Mouse (Mus musculus) MEL (cell line): ENCODE measurements around the gene Bst2. TPM values are rescaled to one million over a fixed set of nuclear protein-coding genes. Genes with fewer than 3 reads are reported as not detected.

ENCODE experiments used
- DNase-seq: peaks from one replicate; pipeline ENCODE4 v3.0.0; 2011; ENCODE audit warnings: low read depth, low spot score
- H3K27ac ChIP-seq: 2 replicates; pipeline ENCODE4 v1.5.1; 2012; ENCODE audit warnings: low read depth, mild to moderate bottlenecking, control low read depth, low read length, moderate library complexity; ENCODE audit not compliant: control insufficient read depth
- H3K27me3 ChIP-seq, 2 experiments: fragments of 150-350 bp in 1 of 2; sonication (generic) in 1 of 2; 2 replicates each; pipeline ENCODE4 v1.6.1; 2012; ENCODE audit warnings: low read length in 2 of 2, mild to moderate bottlenecking in 2 of 2, improper control_type of control experiment in 1 of 2, moderate library complexity in 1 of 2; ENCODE audit not compliant: insufficient read depth in 2 of 2, control insufficient read depth in 1 of 2
- H3K36me3 ChIP-seq, 2 experiments: 2 replicates each; pipeline ENCODE4 v1.6.1; 2012 to 2014; ENCODE audit warnings: low read length in 2 of 2, improper control_type of control experiment in 1 of 2, inconsistent platforms in 1 of 2, mild to moderate bottlenecking in 1 of 2; ENCODE audit not compliant: insufficient read depth in 2 of 2, control insufficient read depth in 1 of 2
- H3K4me1 ChIP-seq, 2 experiments: fragments of 150-350 bp in 1 of 2; sonication (generic) in 1 of 2; 2 replicates each; pipeline ENCODE4 v1.6.1; 2012; ENCODE audit warnings: low read length in 2 of 2, improper control_type of control experiment in 1 of 2, mild to moderate bottlenecking in 1 of 2; ENCODE audit not compliant: insufficient read depth in 2 of 2, control insufficient read depth in 1 of 2
- H3K4me3 ChIP-seq, 2 experiments: fragments of 150-350 bp in 1 of 2; sonication (generic) in 1 of 2; 2 replicates each; pipeline ENCODE4 v1.5.1; 2012; ENCODE audit warnings: low read depth in 2 of 2, low read length in 2 of 2, mild to moderate bottlenecking in 2 of 2, moderate library complexity in 2 of 2, control low read depth in 1 of 2, improper control_type of control experiment in 1 of 2; ENCODE audit not compliant: control insufficient read depth in 1 of 2, insufficient read depth in 1 of 2
- H3K79me2 ChIP-seq: 2 replicates; pipeline ENCODE4 v1.6.1; 2012; ENCODE audit warnings: mild to moderate bottlenecking, low read length, moderate library complexity; ENCODE audit not compliant: control insufficient read depth, poor library complexity, insufficient read depth
- H3K9ac ChIP-seq: 2 replicates; pipeline ENCODE4 v1.6.1; 2012; ENCODE audit warnings: low read depth, mild to moderate bottlenecking, control low read depth, low read length, moderate library complexity; ENCODE audit not compliant: control insufficient read depth, poor library complexity, severe bottlenecking
- H3K9me3 ChIP-seq: fragments of 150-350 bp; sonication (generic); replicated peaks from 2 replicates; pipeline ENCODE4 v1.6.1; 2012; ENCODE audit warnings: mild to moderate bottlenecking, low read length, improper control_type of control experiment, moderate library complexity; ENCODE audit not compliant: insufficient read depth
- CHD1 ChIP-seq: IDR thresholded peaks from 2 replicates; pipeline ENCODE4 v1.6.1; 2012; ENCODE audit warnings: low read depth, mild to moderate bottlenecking, inconsistent platforms, low read length, improper control_type of control experiment
- CTCF ChIP-seq, 3 experiments: IDR thresholded peaks in 2 of 3; conservative IDR thresholded peaks in 1 of 3; 2 replicates each; pipeline ENCODE4 v1.5.1; 2011 to 2012; ENCODE audit warnings: low read length in 3 of 3, low read depth in 2 of 3, mild to moderate bottlenecking in 2 of 3, improper control_type of control experiment in 1 of 3, inconsistent platforms in 1 of 3, mixed read lengths in 1 of 3, moderate library complexity in 1 of 3; ENCODE audit not compliant: control insufficient read depth in 1 of 3, insufficient read depth in 1 of 3, poor library complexity in 1 of 3, severe bottlenecking in 1 of 3
- ELF1 ChIP-seq: IDR thresholded peaks from 2 replicates; pipeline ENCODE4 v1.6.1; 2014; ENCODE audit warnings: low read depth, mild to moderate bottlenecking, inconsistent platforms, low read length, improper control_type of control experiment, moderate library complexity
- EP300 ChIP-seq, 2 experiments: IDR thresholded peaks; 2 replicates each; pipeline ENCODE4 v1.6.1; 2011; ENCODE audit warnings: improper control_type of control experiment in 2 of 2, low read length in 2 of 2, low read depth in 1 of 2, mild to moderate bottlenecking in 1 of 2
- ETS1 ChIP-seq: IDR thresholded peaks from 2 replicates; pipeline ENCODE4 v1.6.1; 2012; ENCODE audit warnings: low read depth, mild to moderate bottlenecking, inconsistent platforms, low read length, improper control_type of control experiment, moderate library complexity
- GABPA ChIP-seq: IDR thresholded peaks from 2 replicates; pipeline ENCODE4 v1.6.1; 2012; ENCODE audit warnings: low read depth, mild to moderate bottlenecking, inconsistent platforms, low read length, improper control_type of control experiment, moderate library complexity
- GATA1 ChIP-seq: IDR thresholded peaks from 2 replicates; pipeline ENCODE4 v1.6.1; 2011; ENCODE audit warnings: low read depth, low read length, improper control_type of control experiment
- HCFC1 ChIP-seq: IDR thresholded peaks from 2 replicates; pipeline ENCODE4 v1.6.1; 2012; ENCODE audit warnings: low read depth, mild to moderate bottlenecking, inconsistent platforms, low read length, improper control_type of control experiment, moderate library complexity
- JUND ChIP-seq: IDR thresholded peaks from 2 replicates; pipeline ENCODE4 v1.6.1; 2011; ENCODE audit warnings: low read depth, mild to moderate bottlenecking, improper control_type of control experiment, low read length
- KAT2A ChIP-seq: conservative IDR thresholded peaks from 2 replicates; pipeline ENCODE4 v1.6.1; 2012; ENCODE audit warnings: low read depth, low read length, improper control_type of control experiment, inconsistent platforms
- MAZ ChIP-seq: IDR thresholded peaks from 2 replicates; pipeline ENCODE4 v1.6.1; 2012; ENCODE audit warnings: low read depth, mild to moderate bottlenecking, inconsistent platforms, low read length, improper control_type of control experiment
- MEF2A ChIP-seq: IDR thresholded peaks from 2 replicates; pipeline ENCODE4 v1.6.1; 2014; ENCODE audit warnings: low read depth, mild to moderate bottlenecking, inconsistent platforms, low read length, improper control_type of control experiment; ENCODE audit not compliant: poor library complexity, insufficient replicate concordance, severe bottlenecking; ENCODE audit errors: extremely low read depth
- MYC ChIP-seq: IDR thresholded peaks from 2 replicates; pipeline ENCODE4 v1.6.1; 2011; ENCODE audit warnings: low read depth, mild to moderate bottlenecking, low read length, improper control_type of control experiment, moderate library complexity
- NELFE ChIP-seq: IDR thresholded peaks from 2 replicates; pipeline ENCODE4 v1.6.1; 2011; ENCODE audit warnings: low read depth, low read length, improper control_type of control experiment
- RAD21 ChIP-seq: IDR thresholded peaks from 2 replicates; pipeline ENCODE4 v1.6.1; 2011; ENCODE audit warnings: mild to moderate bottlenecking, low read depth, low read length, improper control_type of control experiment
- SIN3A ChIP-seq: IDR thresholded peaks from 2 replicates; pipeline ENCODE4 v1.6.1; 2012; ENCODE audit warnings: low read length, improper control_type of control experiment, inconsistent platforms
- SMC3 ChIP-seq: IDR thresholded peaks from 2 replicates; pipeline ENCODE4 v1.6.1; 2011; ENCODE audit warnings: low read depth, low read length, improper control_type of control experiment
- TAL1 ChIP-seq: IDR thresholded peaks from 2 replicates; pipeline ENCODE4 v1.6.1; 2012; ENCODE audit warnings: mild to moderate bottlenecking, inconsistent platforms, low read length, moderate library complexity, mixed read lengths
- TCF12 ChIP-seq: IDR thresholded peaks from 2 replicates; pipeline ENCODE4 v1.6.1; 2014; ENCODE audit warnings: low read depth, mild to moderate bottlenecking, inconsistent platforms, low read length, improper control_type of control experiment, moderate library complexity
- UBTF ChIP-seq: IDR thresholded peaks from 2 replicates; pipeline ENCODE4 v1.6.1; 2012; ENCODE audit warnings: low read depth, mild to moderate bottlenecking, inconsistent platforms, low read length, improper control_type of control experiment, moderate library complexity, borderline replicate concordance; ENCODE audit not compliant: insufficient read depth
- USF1 ChIP-seq: IDR thresholded peaks from 2 replicates; pipeline ENCODE4 v1.6.1; 2014; ENCODE audit warnings: low read depth, mild to moderate bottlenecking, inconsistent platforms, low read length, improper control_type of control experiment, moderate library complexity
- ZMIZ1 ChIP-seq: IDR thresholded peaks from 2 replicates; pipeline ENCODE4 v1.6.1; 2012; ENCODE audit warnings: low read depth, mild to moderate bottlenecking, inconsistent platforms, low read length, improper control_type of control experiment, moderate library complexity
- ZNF384 ChIP-seq: IDR thresholded peaks from 2 replicates; pipeline ENCODE4 v1.6.1; 2012; ENCODE audit warnings: low read depth, mild to moderate bottlenecking, inconsistent platforms, low read length, improper control_type of control experiment
- polyA plus RNA-seq, 2 experiments: library from polyadenylated mRNA; stranded (reverse) in 1 of 2; unstranded in 1 of 2; fragments of >175 nt in 1 of 2; fragments of >200 nt in 1 of 2; gene quantifications; 2 replicates each; pipeline versions ENCODE4 v1.2.1 to v1.2.4; 2012; ENCODE audit warnings: low replicate concordance in 2 of 2, low read depth in 1 of 2; ENCODE audit not compliant: insufficient read length in 2 of 2, insufficient read depth in 1 of 2, missing spikeins in 1 of 2
- total RNA-seq: library from RNA; depleted of rRNA; stranded (reverse); fragments of 300-350 nt; gene quantifications from 2 replicates; pipeline ENCODE4 v1.2.3, GENCODE M21; 2012

Gene Bst2
- total and polyA plus RNA-seq, 3 experiments, result 49.9 to 125 TPM; not detected in 1

DNA sequence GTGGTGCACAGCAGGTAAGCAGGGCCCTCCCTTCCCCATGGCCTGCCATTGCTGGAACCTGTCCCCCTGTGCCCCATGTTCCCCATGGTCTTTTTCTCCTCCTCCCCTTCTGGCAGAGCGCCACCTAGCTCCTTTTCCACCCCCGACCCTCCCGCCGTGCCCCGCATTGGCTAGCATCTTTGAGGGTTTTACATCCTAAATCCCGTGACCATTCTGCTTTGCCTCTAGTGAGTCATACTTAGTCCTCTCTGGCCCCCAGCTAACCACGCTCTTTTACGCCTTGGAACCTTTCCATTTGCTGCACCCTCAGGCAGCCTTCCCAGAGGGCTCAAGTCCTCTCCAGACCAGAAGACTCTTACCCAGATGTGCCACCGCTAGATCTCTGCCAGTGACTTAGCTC, 42.9 kb upstream of the Bst2 start:
- Histone ChIP-seq H3K9me3 (no peaks in the 10 kb centered on the region), H3K27ac (no peak overlapping the region), H3K4me3 (no peak overlapping the region), H3K36me3 (no peaks in the 10 kb centered on the region), H3K9ac (no peak overlapping the region)
- TF ChIP-seq TAL1 (no peak), UBTF (no peak), MAZ (no peak), HCFC1 (no peak), GATA1 (no peak), MYC (no peak)
- TF ChIP-seq, all 39 proteins: peak for 0
- Histone ChIP-seq H3K27me3 (no peaks in the 10 kb centered on the region), H3K4me1 (0 out of 4 replicates have a peak, but pooled peaks cover 0 to 4% of the 10 kb centered on the region in 2 experiments), H3K79me2 (no peaks in the 10 kb centered on the region)
- no peak for DNase-seq

DNA sequence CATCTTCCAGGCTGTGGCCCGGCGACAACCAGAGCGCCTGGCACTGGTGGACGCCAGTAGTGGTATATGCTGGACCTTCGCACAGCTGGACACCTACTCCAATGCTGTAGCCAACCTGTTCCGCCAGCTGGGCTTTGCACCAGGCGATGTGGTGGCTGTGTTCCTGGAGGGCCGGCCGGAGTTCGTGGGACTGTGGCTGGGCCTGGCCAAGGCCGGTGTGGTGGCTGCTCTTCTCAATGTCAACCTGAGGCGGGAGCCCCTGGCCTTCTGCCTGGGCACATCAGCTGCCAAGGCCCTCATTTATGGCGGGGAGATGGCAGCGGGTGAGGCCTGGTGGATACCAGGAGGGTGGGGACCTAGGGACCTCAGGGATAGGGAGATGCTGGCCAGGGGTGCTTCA, 42.2 kb upstream of the Bst2 start:
- Histone ChIP-seq H3K9ac (no peak overlapping the region), H3K27ac (no peak overlapping the region), H3K36me3 (no peaks in the 10 kb centered on the region), H3K4me1 (0 out of 4 replicates have a peak, but pooled peaks cover 0 to 4% of the 10 kb centered on the region in 2 experiments), H3K79me2 (no peaks in the 10 kb centered on the region), H3K27me3 (no peaks in the 10 kb centered on the region), H3K9me3 (no peaks in the 10 kb centered on the region), H3K4me3 (no peak overlapping the region)
- no peak for DNase-seq
- TF ChIP-seq ETS1 (no peak), ZNF384 (no peak), GATA1 (no peak), USF1 (no peak), MAZ (no peak), NELFE (no peak), SMC3 (no peak), EP300 (IDR thresholded peaks at IDR 0.05; ENCODE audit: low read depth in 1 of 2, low read length in 2 of 2) (no peak), CTCF (IDR thresholded peaks at IDR 0.05 in 2 of 3, conservative IDR thresholded peaks at IDR 0.05 in 1 of 3; ENCODE audit: control insufficient read depth in 1 of 3, insufficient read depth in 1 of 3, low read depth in 2 of 3, low read length in 3 of 3, poor library complexity in 1 of 3, severe bottlenecking in 1 of 3) (no peak), GABPA (no peak), ELF1 (no peak), HCFC1 (no peak), SIN3A (no peak), MEF2A (no peak), KAT2A (no peak), JUND (no peak), RAD21 (no peak), TCF12 (no peak), ZMIZ1 (no peak), CHD1 (no peak)
